Mouse (Mus musculus): ENCODE data around the gene Slc7a5. TPM values are rescaled to one million over a fixed set of nuclear protein-coding genes. Genes with fewer than 3 reads are reported as not detected.
A peak's percentile ranks its signal among the peaks of the same experiment; 100 is the strongest.

The Slc7a5 gene
- polyA plus RNA-seq, 1 experiment from 2014 or later, result 18.7 TPM

- H3K9ac ChIP-seq (ENCODE audit: low read length), result peak overlapping the region; percentile 83
- H3K27me3 ChIP-seq (ENCODE audit: control insufficient read depth, insufficient read depth, low read length), result no peaks in the 10 kb centered on the region; the same call in 1 of the 2 replicates
- H3K4me1 ChIP-seq (ENCODE audit: control insufficient read depth in 2 of 2, insufficient read depth in 2 of 2, low read length in 2 of 2), result peaks cover 24 to 40% of the 10 kb centered on the region in 2 experiments
- peak overlapping the region; percentile 100 for H3K4me2 ChIP-seq (ENCODE audit: low read length)
- H3K9me3 ChIP-seq (ENCODE audit: control insufficient read depth, low read length), result no peaks in the 10 kb centered on the region
- 21% methylated on average over 5 of the region's 5 CpGs for WGBS
- H3K4me3 ChIP-seq (ENCODE audit: control insufficient read depth in 1 of 2, insufficient read depth in 1 of 2, low read depth in 1 of 2, low read length in 2 of 2), result peak overlapping the region; percentile 69 to 83
- no peak overlapping the region for H3K27ac ChIP-seq (replicated peaks in 1 of 2; ENCODE audit: control insufficient read depth in 1 of 2, insufficient read depth in 1 of 2, low read depth in 2 of 2, low read length in 2 of 2)
- H3K36me3 ChIP-seq (ENCODE audit: control insufficient read depth, insufficient read depth, low read length), result no peaks in the 10 kb centered on the region
- ATAC-seq (ENCODE audit: insufficient number of reproducible peaks, insufficient read depth, low FRiP score, low read depth), result no peak
These were observed 1.6 kb downstream of the Slc7a5 start for GRCm38 (mm10) chr8:121905864-121906263.

GRCm38 (mm10) chr8:121905420-121905819 lies 2.1 kb downstream of the Slc7a5 start:
- peak overlapping the region; percentile 83 for H3K9ac ChIP-seq (ENCODE audit: low read length)
- H3K27me3 ChIP-seq (ENCODE audit: control insufficient read depth, insufficient read depth, low read length), result no peaks in the 10 kb centered on the region; the same call in 1 of the 2 replicates
- H3K27ac ChIP-seq (replicated peaks in 1 of 2; ENCODE audit: control insufficient read depth in 1 of 2, insufficient read depth in 1 of 2, low read depth in 2 of 2, low read length in 2 of 2), result no peak overlapping the region
- peak overlapping the region; percentile 69 to 83; a peak in 3 of 4 replicates for H3K4me3 ChIP-seq (ENCODE audit: control insufficient read depth in 1 of 2, insufficient read depth in 1 of 2, low read depth in 1 of 2, low read length in 2 of 2)
- H3K4me1 ChIP-seq (ENCODE audit: control insufficient read depth in 2 of 2, insufficient read depth in 2 of 2, low read length in 2 of 2), result peaks cover 24 to 40% of the 10 kb centered on the region in 2 experiments
- peak overlapping the region; percentile 100 for H3K4me2 ChIP-seq (ENCODE audit: low read length)
- 60% methylated on average over 1 of the region's 1 CpGs for WGBS
- no peak for ATAC-seq (ENCODE audit: insufficient number of reproducible peaks, insufficient read depth, low FRiP score, low read depth)
- H3K36me3 ChIP-seq (ENCODE audit: control insufficient read depth, insufficient read depth, low read length), result no peaks in the 10 kb centered on the region
- H3K9me3 ChIP-seq (ENCODE audit: control insufficient read depth, low read length), result no peaks in the 10 kb centered on the region

- Histone ChIP-seq H3K4me1 (ENCODE audit: control insufficient read depth in 2 of 2, insufficient read depth in 2 of 2, low read length in 2 of 2) (peaks cover 24 to 40% of the 10 kb centered on the region in 2 experiments), H3K27me3 (ENCODE audit: control insufficient read depth, insufficient read depth, low read length) (no peaks in the 10 kb centered on the region; the same call in 1 of the 2 replicates), H3K27ac (replicated peaks in 1 of 2; ENCODE audit: control insufficient read depth in 1 of 2, insufficient read depth in 1 of 2, low read depth in 2 of 2, low read length in 2 of 2) (no peak overlapping the region), H3K4me3 (ENCODE audit: control insufficient read depth in 1 of 2, insufficient read depth in 1 of 2, low read depth in 1 of 2, low read length in 2 of 2) (no peak overlapping the region), H3K9ac (ENCODE audit: low read length) (peak overlapping the region; percentile 83; the same call in 1 of the 2 replicates), H3K36me3 (ENCODE audit: control insufficient read depth, insufficient read depth, low read length) (no peaks in the 10 kb centered on the region), H3K4me2 (ENCODE audit: low read length) (peak overlapping the region; percentile 100; the same call in 1 of the 2 replicates), H3K9me3 (ENCODE audit: control insufficient read depth, low read length) (no peaks in the 10 kb centered on the region)
- ATAC-seq (ENCODE audit: insufficient number of reproducible peaks, insufficient read depth, low FRiP score, low read depth), result no peak
- WGBS, result 85% methylated on average over 9 of the region's 9 CpGs
These were observed 2.5 kb downstream of the Slc7a5 start for GRCm38 (mm10) chr8:121904999-121905398.

GRCm38 (mm10) chr8:121903977-121904376 lies 3.5 kb downstream of the Slc7a5 start:
- Histone ChIP-seq H3K27me3 (ENCODE audit: control insufficient read depth, insufficient read depth, low read length) (no peaks in the 10 kb centered on the region; the same call in 1 of the 2 replicates), H3K4me2 (ENCODE audit: low read length) (no peak overlapping the region), H3K4me1 (ENCODE audit: control insufficient read depth in 2 of 2, insufficient read depth in 2 of 2, low read length in 2 of 2) (peaks cover 28 to 39% of the 10 kb centered on the region in 2 experiments), H3K9ac (ENCODE audit: low read length) (no peak overlapping the region), H3K9me3 (ENCODE audit: control insufficient read depth, low read length) (no peaks in the 10 kb centered on the region), H3K4me3 (ENCODE audit: control insufficient read depth in 1 of 2, insufficient read depth in 1 of 2, low read depth in 1 of 2, low read length in 2 of 2) (no peak overlapping the region), H3K27ac (replicated peaks in 1 of 2; ENCODE audit: control insufficient read depth in 1 of 2, insufficient read depth in 1 of 2, low read depth in 2 of 2, low read length in 2 of 2) (no peak overlapping the region), H3K36me3 (ENCODE audit: control insufficient read depth, insufficient read depth, low read length) (no peaks in the 10 kb centered on the region)
- WGBS, result 46% methylated on average over 6 of the region's 6 CpGs
- no peak for ATAC-seq (ENCODE audit: insufficient number of reproducible peaks, insufficient read depth, low FRiP score, low read depth)

- H3K4me1 ChIP-seq (ENCODE audit: control insufficient read depth in 2 of 2, insufficient read depth in 2 of 2, low read length in 2 of 2), result peaks cover 39 to 55% of the 10 kb centered on the region in 2 experiments
- H3K4me2 ChIP-seq (ENCODE audit: low read length), result peak overlapping the region; percentile 35
- peak overlapping the region; percentile 76 for H3K27ac ChIP-seq (replicated peaks in 1 of 2; ENCODE audit: control insufficient read depth in 1 of 2, insufficient read depth in 1 of 2, low read depth in 2 of 2, low read length in 2 of 2)
- no peaks in the 10 kb centered on the region for H3K36me3 ChIP-seq (ENCODE audit: control insufficient read depth, insufficient read depth, low read length)
- WGBS, result 31% methylated on average over 8 of the region's 8 CpGs
- peak overlapping the region; percentile 62 for H3K9ac ChIP-seq (ENCODE audit: low read length)
- H3K4me3 ChIP-seq (ENCODE audit: control insufficient read depth in 1 of 2, insufficient read depth in 1 of 2, low read depth in 1 of 2, low read length in 2 of 2), result no peak overlapping the region
- no peak; the same call in 1 of the 2 replicates for ATAC-seq (ENCODE audit: insufficient number of reproducible peaks, insufficient read depth, low FRiP score, low read depth)
- H3K9me3 ChIP-seq (ENCODE audit: control insufficient read depth, low read length), result no peaks in the 10 kb centered on the region
- no peaks in the 10 kb centered on the region for H3K27me3 ChIP-seq (ENCODE audit: control insufficient read depth, insufficient read depth, low read length)
These were observed 5.8 kb downstream of the Slc7a5 start for GRCm38 (mm10) chr8:121901498-121902236.

- H3K27me3 ChIP-seq (ENCODE audit: control insufficient read depth, insufficient read depth, low read length), result no peaks in the 10 kb centered on the region
- no peaks in the 10 kb centered on the region for H3K9me3 ChIP-seq (ENCODE audit: control insufficient read depth, low read length)
- H3K27ac ChIP-seq (replicated peaks in 1 of 2; ENCODE audit: control insufficient read depth in 1 of 2, insufficient read depth in 1 of 2, low read depth in 2 of 2, low read length in 2 of 2), result no peak overlapping the region; a peak in 1 of 4 replicates
- H3K36me3 ChIP-seq (ENCODE audit: control insufficient read depth, insufficient read depth, low read length), result peaks cover 16% of the 10 kb centered on the region
- H3K4me3 ChIP-seq (ENCODE audit: control insufficient read depth in 1 of 2, insufficient read depth in 1 of 2, low read depth in 1 of 2, low read length in 2 of 2), result no peak overlapping the region
- WGBS, result 81% methylated on average over 18 of the region's 18 CpGs
- no peak for ATAC-seq (ENCODE audit: insufficient number of reproducible peaks, insufficient read depth, low FRiP score, low read depth)
- peak overlapping the region; percentile 4; the same call in 1 of the 2 replicates for H3K4me2 ChIP-seq (ENCODE audit: low read length)
- H3K4me1 ChIP-seq (ENCODE audit: control insufficient read depth in 2 of 2, insufficient read depth in 2 of 2, low read length in 2 of 2), result peaks cover 37 to 48% of the 10 kb centered on the region in 2 experiments
- no peak overlapping the region; the same call in 1 of the 2 replicates for H3K9ac ChIP-seq (ENCODE audit: low read length)
These were observed 8.1 kb downstream of the Slc7a5 start for GRCm38 (mm10) chr8:121899180-121900044.

GRCm38 (mm10) chr8:121898401-121898931 lies 9.0 kb downstream of the Slc7a5 start:
- ATAC-seq (ENCODE audit: insufficient number of reproducible peaks, insufficient read depth, low FRiP score, low read depth), result peak; percentile 62
- H3K4me1 ChIP-seq (ENCODE audit: control insufficient read depth in 2 of 2, insufficient read depth in 2 of 2, low read length in 2 of 2), result peaks cover 37 to 48% of the 10 kb centered on the region in 2 experiments
- no peak overlapping the region; a peak in 1 of 4 replicates for H3K4me3 ChIP-seq (ENCODE audit: control insufficient read depth in 1 of 2, insufficient read depth in 1 of 2, low read depth in 1 of 2, low read length in 2 of 2)

More at GRCm38 (mm10) chr8:121898401-121898931, 9.0 kb downstream of the Slc7a5 start:
- Histone ChIP-seq H3K4me2 (ENCODE audit: low read length) (peak overlapping the region; percentile 53), H3K36me3 (ENCODE audit: control insufficient read depth, insufficient read depth, low read length) (peaks cover 16% of the 10 kb centered on the region), H3K9ac (ENCODE audit: low read length) (peak overlapping the region; percentile 45), H3K9me3 (ENCODE audit: control insufficient read depth, low read length) (no peaks in the 10 kb centered on the region), H3K27ac (replicated peaks in 1 of 2; ENCODE audit: control insufficient read depth in 1 of 2, insufficient read depth in 1 of 2, low read depth in 2 of 2, low read length in 2 of 2) (peak overlapping the region; percentile 71 to 82), H3K27me3 (ENCODE audit: control insufficient read depth, insufficient read depth, low read length) (no peaks in the 10 kb centered on the region)
- 10% methylated on average over 4 of the region's 4 CpGs for WGBS

All from heart, embryonic 14.5 days (tissue).